Mouse (Mus musculus): Measurements from ENCODE around the gene Psat1. TPM values are rescaled to one million over a fixed set of nuclear protein-coding genes. Genes with fewer than 3 reads are reported as not detected.

Gene Psat1
- total RNA-seq, 2 experiments from 2014 or later, result 0.78 to 0.82 TPM

GRCm38 (mm10) chr19:15913249-15913997 is 33.7 kb downstream of the Psat1 start:
- Histone ChIP-seq H3K4me3 (no peak overlapping the region), H3K27ac (no peak overlapping the region)
- no peak for TF ChIP-seq CTCF (IDR thresholded peaks at IDR 0.05)
- DNase-seq, result no peak
- intact Hi-C loops (cut with DNase I), result no loop called here

- TF ChIP-seq CTCF (IDR thresholded peaks at IDR 0.05), result no peak
- intact Hi-C loops (cut with DNase I), result no loop called here
- no peak overlapping the region for H3K27ac ChIP-seq
- H3K4me3 ChIP-seq, result no peak overlapping the region
- no peak for DNase-seq
Measured at GRCm38 (mm10) chr19:15911441-15911840, 35.7 kb downstream of the Psat1 start.

- no peak for DNase-seq
- no peak overlapping the region for H3K4me3 ChIP-seq
- intact Hi-C loops (cut with DNase I), result no loop called here
- H3K27ac ChIP-seq, result no peak overlapping the region
- no peak for TF ChIP-seq CTCF (IDR thresholded peaks at IDR 0.05)
Measured at GRCm38 (mm10) chr19:15910987-15911386, 36.1 kb downstream of the Psat1 start.

GRCm38 (mm10) chr19:15910488-15910887 is 36.6 kb downstream of the Psat1 start:
- intact Hi-C loops (cut with DNase I), result no loop called here
- no peak overlapping the region for H3K27ac ChIP-seq
- TF ChIP-seq CTCF (IDR thresholded peaks at IDR 0.05), result no peak
- no peak for DNase-seq
- no peak overlapping the region for H3K4me3 ChIP-seq

- Histone ChIP-seq H3K4me3 (no peak overlapping the region), H3K27ac (no peak overlapping the region)
- no peak for TF ChIP-seq CTCF (IDR thresholded peaks at IDR 0.05)
- no peak for DNase-seq
- intact Hi-C loops (cut with DNase I), result no loop called here
Measured at GRCm38 (mm10) chr19:15908016-15908415, 39.1 kb downstream of the Psat1 start.

- Histone ChIP-seq H3K4me3 (no peak overlapping the region), H3K27ac (no peak overlapping the region)
- intact Hi-C loops (cut with DNase I), result no loop called here
- DNase-seq, result no peak
- no peak for TF ChIP-seq CTCF (IDR thresholded peaks at IDR 0.05)
Measured at GRCm38 (mm10) chr19:15904734-15905133, 42.4 kb downstream of the Psat1 start.

GRCm38 (mm10) chr19:15903508-15904480 is 43.3 kb downstream of the Psat1 start:
- intact Hi-C loops (cut with DNase I), result no loop called here

GRCm38 (mm10) chr19:15895681-15896080 is 51.5 kb downstream of the Psat1 start:
- Histone ChIP-seq H3K4me3 (no peak overlapping the region), H3K27ac (no peak overlapping the region)
- TF ChIP-seq CTCF (IDR thresholded peaks at IDR 0.05), result no peak
- DNase-seq, result no peak
- intact Hi-C loops (cut with DNase I), result no loop called here

More at GRCm38 (mm10) chr19:15903508-15904480, 43.3 kb downstream of the Psat1 start:
- DNase-seq, result no peak
- no peak for TF ChIP-seq CTCF (IDR thresholded peaks at IDR 0.05)
- no peak overlapping the region for H3K4me3 ChIP-seq
- no peak overlapping the region; the same call in 1 of the 2 replicates for H3K27ac ChIP-seq

GRCm38 (mm10) chr19:15892146-15892545 is 55.0 kb downstream of the Psat1 start:
- intact Hi-C loops (cut with DNase I), result no loop called here
- Histone ChIP-seq H3K27ac (no peak overlapping the region), H3K4me3 (no peak overlapping the region)
- no peak for DNase-seq
- TF ChIP-seq CTCF (IDR thresholded peaks at IDR 0.05), result no peak

- intact Hi-C loops (cut with DNase I), result no loop called here
- DNase-seq, result no peak
Measured at GRCm38 (mm10) chr19:15888466-15888865, 58.7 kb downstream of the Psat1 start.

GRCm38 (mm10) chr19:15882705-15883426 is 64.3 kb downstream of the Psat1 start:
- no peak overlapping the region for H3K4me3 ChIP-seq
- intact Hi-C loops (cut with DNase I), result no loop called here
- no peak overlapping the region for H3K27ac ChIP-seq
- no peak; the same call in 1 of the 2 replicates for TF ChIP-seq CTCF (IDR thresholded peaks at IDR 0.05)
- DNase-seq, result no peak

More at GRCm38 (mm10) chr19:15888466-15888865, 58.7 kb downstream of the Psat1 start:
- H3K27ac ChIP-seq, result no peak overlapping the region
- TF ChIP-seq CTCF (IDR thresholded peaks at IDR 0.05), result no peak
- H3K4me3 ChIP-seq, result no peak overlapping the region

GRCm38 (mm10) chr19:15880731-15881130 is 66.4 kb downstream of the Psat1 start:
- TF ChIP-seq CTCF (IDR thresholded peaks at IDR 0.05), result no peak
- intact Hi-C loops (cut with DNase I), result no loop called here
- no peak for DNase-seq
- Histone ChIP-seq H3K27ac (no peak overlapping the region), H3K4me3 (no peak overlapping the region)
